Mouse (Mus musculus): ENCODE data around the gene Clic4. TPM values are rescaled to one million over a fixed set of nuclear protein-coding genes. Genes with fewer than 3 reads are reported as not detected.
A peak's percentile ranks its signal among the peaks of the same experiment; 100 is the strongest.
"Not testable (repeated sequence)": the region's sequence is repeated elsewhere in the genome, so short reads cannot be mapped to it uniquely, and the experiment has no call there.

The Clic4 gene
- total and polyA plus RNA-seq, 2 experiments from 2014 or later = 41.5 to 65.2 TPM

DNA sequence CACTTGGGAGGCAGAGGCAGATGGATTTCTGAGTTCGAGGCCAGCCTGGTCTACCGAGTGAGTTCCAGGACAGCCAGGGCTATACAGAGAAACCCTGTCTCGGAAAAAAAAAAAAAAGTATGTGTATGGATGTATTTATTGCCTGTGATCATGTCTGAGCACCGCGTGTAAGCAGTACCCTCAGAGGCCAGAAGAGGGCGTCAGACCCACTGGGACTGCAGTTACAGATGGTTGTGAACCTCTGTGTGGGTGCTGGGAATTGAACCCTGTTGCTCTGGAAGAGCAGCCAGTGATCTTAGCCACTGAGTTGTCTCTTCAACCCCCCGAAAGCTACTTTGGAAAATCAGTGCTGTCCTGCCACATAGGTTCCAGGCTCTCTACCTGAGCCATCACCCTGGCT is 11.3 kb upstream of the Clic4 start:
- no peaks in the 10 kb centered on the region for H3K36me3 ChIP-seq (ENCODE audit: insufficient read depth)
- H3K4me3 ChIP-seq (ENCODE audit: low read depth, low read length) = no peak overlapping the region
- DNase-seq (no peak), ATAC-seq (no peak)
- H3K27ac ChIP-seq (ENCODE audit: low read depth, low read length) = no peak overlapping the region
- H3K9me3 ChIP-seq (ENCODE audit: low read length) = no peaks in the 10 kb centered on the region
- no peak for TF ChIP-seq CTCF (IDR thresholded peaks at IDR 0.05; ENCODE audit: low read depth)
- H3K4me2 ChIP-seq (ENCODE audit: low read depth) = no peak overlapping the region
- no peak overlapping the region for H3K9ac ChIP-seq
- WGBS = 89% methylated on average over 7 of the region's 7 CpGs
- no peaks in the 10 kb centered on the region for H3K4me1 ChIP-seq (ENCODE audit: insufficient read depth)
- H3K27me3 ChIP-seq (ENCODE audit: insufficient read depth, low read length) = no peaks in the 10 kb centered on the region

DNA sequence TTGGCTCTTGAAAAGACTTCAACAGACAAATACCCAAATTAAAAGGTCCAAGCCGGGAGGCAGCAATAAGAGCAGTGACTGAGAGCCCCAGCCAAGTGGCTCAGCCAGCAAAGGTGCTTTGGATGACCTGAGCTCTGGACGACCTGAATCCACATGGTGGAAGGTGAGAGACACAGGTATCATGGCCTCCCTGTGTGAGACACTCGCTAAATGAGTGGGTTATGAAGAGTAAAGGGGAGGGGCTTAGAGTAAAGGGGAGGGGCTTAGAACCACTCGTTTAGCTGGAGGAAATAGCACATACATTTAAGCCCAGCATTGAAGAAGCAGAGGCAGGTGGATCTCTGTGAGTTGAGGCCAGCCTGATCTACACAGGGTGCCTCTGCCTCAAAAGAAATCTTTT is 10.8 kb upstream of the Clic4 start:
- no peaks in the 10 kb centered on the region for H3K36me3 ChIP-seq (ENCODE audit: insufficient read depth)
- no peaks in the 10 kb centered on the region for H3K9me3 ChIP-seq (ENCODE audit: low read length)
- ATAC-seq (no peak), DNase-seq (no peak)
- H3K9ac ChIP-seq = no peak overlapping the region
- TF ChIP-seq CTCF (IDR thresholded peaks at IDR 0.05; ENCODE audit: low read depth) = no peak
- no peaks in the 10 kb centered on the region for H3K27me3 ChIP-seq (ENCODE audit: insufficient read depth, low read length)
- H3K4me2 ChIP-seq (ENCODE audit: low read depth) = no peak overlapping the region
- no peaks in the 10 kb centered on the region for H3K4me1 ChIP-seq (ENCODE audit: insufficient read depth)
- H3K4me3 ChIP-seq (ENCODE audit: low read depth, low read length) = no peak overlapping the region
- 71% methylated on average over 4 of the region's 4 CpGs for WGBS
- H3K27ac ChIP-seq (ENCODE audit: low read depth, low read length) = no peak overlapping the region

- no peak for DNase-seq
- H3K9ac ChIP-seq = no peak overlapping the region
- H3K9me3 ChIP-seq (ENCODE audit: low read length) = no peaks in the 10 kb centered on the region
- WGBS = 54% methylated on average over 13 of the region's 13 CpGs
- H3K27me3 ChIP-seq (ENCODE audit: insufficient read depth, low read length) = no peaks in the 10 kb centered on the region
- no peak for ATAC-seq
- no peaks in the 10 kb centered on the region for H3K36me3 ChIP-seq (ENCODE audit: insufficient read depth)
- no peaks in the 10 kb centered on the region for H3K4me1 ChIP-seq (ENCODE audit: insufficient read depth)
- no peak overlapping the region for H3K27ac ChIP-seq (ENCODE audit: low read depth, low read length)
- no peak overlapping the region for H3K4me3 ChIP-seq (ENCODE audit: low read depth, low read length)
- no peak for TF ChIP-seq CTCF (IDR thresholded peaks at IDR 0.05; ENCODE audit: low read depth)
- no peak overlapping the region for H3K4me2 ChIP-seq (ENCODE audit: low read depth)
Observed at GRCm38 (mm10) chr4:135282651-135283290, 10.2 kb upstream of the Clic4 start.

GRCm38 (mm10) chr4:135280016-135280415 is 7.4 kb upstream of the Clic4 start:
- H3K4me2 ChIP-seq (ENCODE audit: low read depth); H3K36me3 ChIP-seq (ENCODE audit: insufficient read depth); ATAC-seq; H3K4me1 ChIP-seq (ENCODE audit: insufficient read depth); DNase-seq; H3K27ac ChIP-seq (ENCODE audit: low read depth, low read length); H3K27me3 ChIP-seq (ENCODE audit: insufficient read depth, low read length); H3K9ac ChIP-seq; H3K9me3 ChIP-seq (ENCODE audit: low read length); H3K4me3 ChIP-seq (ENCODE audit: low read depth, low read length): not testable (repeated sequence)
- 78% methylated on average over 2 of the region's 2 CpGs for WGBS

DNA sequence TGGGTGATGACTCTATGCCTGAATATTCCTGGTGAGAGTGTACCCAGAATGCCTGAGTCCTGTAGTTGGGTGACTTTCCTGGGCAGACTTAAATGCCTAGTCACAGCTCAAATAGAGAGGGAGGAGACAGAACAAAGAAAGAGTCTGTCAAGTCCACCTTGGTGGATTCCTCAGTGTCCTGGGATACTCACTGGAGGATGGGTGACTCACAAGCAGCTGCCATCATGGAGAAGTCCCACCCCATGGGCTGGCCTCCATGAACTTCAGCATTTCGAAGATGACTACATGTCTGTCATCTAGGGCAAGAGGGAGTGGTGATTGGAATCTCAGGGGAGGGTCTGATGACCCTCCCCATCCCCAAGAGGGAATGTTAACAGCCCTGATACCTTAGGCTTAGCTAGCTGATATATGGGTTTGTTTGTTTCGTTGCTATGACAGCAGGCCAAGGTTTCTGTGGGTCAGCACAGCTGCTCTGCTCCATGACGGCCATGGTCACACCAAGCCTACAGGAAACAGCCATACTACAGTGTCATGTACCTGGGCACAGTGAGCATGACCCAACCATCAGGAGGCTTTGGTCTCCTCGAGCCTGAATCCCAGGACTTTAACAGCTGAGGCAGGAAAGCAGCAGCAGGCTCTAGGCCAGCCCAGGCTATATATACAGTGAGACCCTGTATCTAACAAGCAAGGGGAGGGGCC is 4.2 kb upstream of the Clic4 start:
- no peak overlapping the region for H3K9ac ChIP-seq
- H3K36me3 ChIP-seq (ENCODE audit: insufficient read depth) = no peaks in the 10 kb centered on the region
- H3K27me3 ChIP-seq (ENCODE audit: insufficient read depth, low read length) = no peaks in the 10 kb centered on the region
- H3K9me3 ChIP-seq (ENCODE audit: low read length) = no peaks in the 10 kb centered on the region
- WGBS = 76% methylated on average over 4 of the region's 4 CpGs
- DNase-seq (no peak), ATAC-seq (no peak)
- no peak for TF ChIP-seq CTCF (IDR thresholded peaks at IDR 0.05; ENCODE audit: low read depth)
- H3K4me3 ChIP-seq (ENCODE audit: low read depth, low read length) = no peak overlapping the region
- no peak overlapping the region for H3K27ac ChIP-seq (ENCODE audit: low read depth, low read length)
- no peaks in the 10 kb centered on the region for H3K4me1 ChIP-seq (ENCODE audit: insufficient read depth)
- no peak overlapping the region for H3K4me2 ChIP-seq (ENCODE audit: low read depth)

DNA sequence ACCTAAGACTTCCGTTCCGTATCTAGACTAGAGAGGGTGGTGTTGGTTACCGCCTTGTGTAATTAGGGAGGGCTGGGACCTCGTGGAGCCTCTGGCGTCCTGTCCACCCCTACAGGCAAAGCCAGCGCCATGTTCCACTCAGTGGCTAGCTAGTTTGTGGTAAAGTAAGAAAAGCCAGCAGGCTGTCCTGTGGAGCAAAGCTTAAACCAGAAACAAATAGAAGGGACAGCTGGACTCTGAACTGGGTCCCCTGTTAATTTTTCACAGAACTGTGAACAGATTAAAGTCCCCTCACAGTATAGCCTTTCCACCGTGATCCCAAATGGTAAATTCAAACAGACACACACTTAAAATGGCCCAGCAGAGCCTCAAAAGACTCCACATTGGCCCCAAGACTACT is 2.1 kb upstream of the Clic4 start:
- no peak overlapping the region for H3K4me3 ChIP-seq (ENCODE audit: low read depth, low read length)
- H3K27ac ChIP-seq (ENCODE audit: low read depth, low read length) = no peak overlapping the region
- H3K36me3 ChIP-seq (ENCODE audit: insufficient read depth) = no peaks in the 10 kb centered on the region
- H3K4me1 ChIP-seq (ENCODE audit: insufficient read depth) = peaks cover 9% of the 10 kb centered on the region; the same call in 1 of the 2 replicates
- H3K27me3 ChIP-seq (ENCODE audit: insufficient read depth, low read length) = no peaks in the 10 kb centered on the region
- ATAC-seq = no peak
- no peak for TF ChIP-seq CTCF (IDR thresholded peaks at IDR 0.05; ENCODE audit: low read depth)
- no peak overlapping the region for H3K4me2 ChIP-seq (ENCODE audit: low read depth)
- WGBS = 74% methylated on average over 7 of the region's 7 CpGs
- H3K9ac ChIP-seq = no peak overlapping the region
- H3K9me3 ChIP-seq (ENCODE audit: low read length) = no peaks in the 10 kb centered on the region
- no peak for DNase-seq

DNA sequence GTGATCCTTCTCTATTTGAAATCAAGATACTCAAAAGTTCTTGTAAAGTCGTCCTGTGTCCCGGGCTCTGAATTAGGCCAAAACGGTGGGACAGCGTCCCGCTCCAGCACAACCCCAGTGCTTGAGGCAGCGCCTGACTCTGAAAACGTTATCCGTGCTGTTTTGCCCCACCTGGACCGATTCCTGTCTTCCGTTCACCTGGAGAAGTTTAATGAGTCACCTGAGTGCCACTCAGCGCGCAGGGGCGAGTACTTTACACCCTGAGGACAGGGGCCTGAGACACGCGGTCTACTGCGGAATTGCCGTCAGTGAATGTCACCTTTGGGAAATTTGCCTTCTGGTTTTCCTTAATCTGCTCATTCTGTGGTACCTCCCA is 681 bp upstream of the Clic4 start:
- no peak for ATAC-seq

More for the DNA sequence above, 681 bp upstream of the Clic4 start:
- Histone ChIP-seq H3K9me3 (ENCODE audit: low read length) (no peaks in the 10 kb centered on the region), H3K4me3 (ENCODE audit: low read depth, low read length) (peak overlapping the region; percentile 81), H3K4me1 (ENCODE audit: insufficient read depth) (peaks cover 9% of the 10 kb centered on the region; the same call in 1 of the 2 replicates), H3K27me3 (ENCODE audit: insufficient read depth, low read length) (no peaks in the 10 kb centered on the region), H3K4me2 (ENCODE audit: low read depth) (peak overlapping the region; percentile 71), H3K27ac (ENCODE audit: low read depth, low read length) (no peak overlapping the region), H3K36me3 (ENCODE audit: insufficient read depth) (no peaks in the 10 kb centered on the region), H3K9ac (no peak overlapping the region)
- 4% methylated on average over 17 of the region's 17 CpGs for WGBS
- DNase-seq = no peak
- no peak for TF ChIP-seq CTCF (IDR thresholded peaks at IDR 0.05; ENCODE audit: low read depth)

All from forebrain, postnatal 0 days (tissue).